Comparison of ENCODE assay signal across 11 mouse cellular contexts in genomic region chr2:164431676-164432465, GRCm38 (mm10). TPM values are rescaled to one million over a fixed set of nuclear protein-coding genes. Genes with fewer than 3 reads are reported as not detected.
DNase-seq lines count a peak whose midpoint lies in the region; ATAC-seq and TF ChIP-seq lines count a peak whose summit lies in the region.
"Had no signal": no experiment of that assay in that cellular context is flagged by ENCODE, and none has a peak within 500 bp of the region (broad histone marks: within the 10 kb centered on the region; RNA-seq: fewer than 3 reads in every experiment).

No protein-coding gene starts in this region.

- H3K4me1 ChIP-seq in liver, adult 2 months (ENCODE audit: control insufficient read depth, insufficient read depth, low read length): peaks cover 66% of the 10 kb centered on the region
- H3K4me1 ChIP-seq in heart, embryonic 15.5 days (replicated peaks): peaks cover 51% of the 10 kb centered on the region
- peaks cover 65% of the 10 kb centered on the region for H3K4me1 ChIP-seq in limb, embryonic 15.5 days
- H3K4me1 ChIP-seq in stomach, embryonic 15.5 days: peaks cover 46% of the 10 kb centered on the region
- H3K4me1 ChIP-seq in hindbrain, embryonic 16.5 days (ENCODE audit: control insufficient read depth, insufficient read depth, low read depth, low read length): no peaks in the 10 kb centered on the region

- WGBS in liver, adult 2 months: 27% methylated on average over 9 of the region's 9 CpGs
- 71% methylated on average over 9 of the region's 9 CpGs for WGBS in heart, embryonic 15.5 days
- WGBS in limb, embryonic 15.5 days: 50% methylated on average over 9 of the region's 9 CpGs
- WGBS in stomach, embryonic 15.5 days: 47% methylated on average over 9 of the region's 9 CpGs
- 65% methylated on average over 9 of the region's 9 CpGs for WGBS in hindbrain, embryonic 16.5 days

- DNase-seq in liver, adult 2 months (ENCODE audit: extremely low read depth, low read depth, low spot score): peak; percentile 90
- DNase-seq in liver: no peak
- no peak for DNase-seq in urinary bladder, postnatal 4 days (ENCODE audit: low spot score in 2 of 2)
- DNase-seq in left cerebral cortex, adult 11 months (ENCODE audit: low spot score): no peak
- DNase-seq: right cerebral cortex, postnatal 4 days had no signal

- no peak overlapping the region for H3K4me3 ChIP-seq in liver, adult 2 months (ENCODE audit: insufficient read depth, low read depth, low read length)
- H3K4me3 ChIP-seq in heart, embryonic 15.5 days: no peak overlapping the region
- H3K4me3 ChIP-seq in limb, embryonic 15.5 days: no peak overlapping the region
- no peak overlapping the region for H3K4me3 ChIP-seq in stomach, embryonic 15.5 days (replicated peaks)
- H3K4me3 ChIP-seq in hindbrain, embryonic 16.5 days (ENCODE audit: low read length): no peak overlapping the region

- H3K27me3 ChIP-seq in liver, adult 2 months (ENCODE audit: control insufficient read depth, insufficient read depth, low read length): no peaks in the 10 kb centered on the region
- no peaks in the 10 kb centered on the region for H3K27me3 ChIP-seq in heart, embryonic 15.5 days
- no peaks in the 10 kb centered on the region for H3K27me3 ChIP-seq in limb, embryonic 15.5 days
- H3K27me3 ChIP-seq in stomach, embryonic 15.5 days (replicated peaks): no peaks in the 10 kb centered on the region
- no peaks in the 10 kb centered on the region for H3K27me3 ChIP-seq in hindbrain, embryonic 16.5 days (replicated peaks; ENCODE audit: control insufficient read depth, insufficient read depth, low read length)

- no peaks in the 10 kb centered on the region for H3K9me3 ChIP-seq in heart, embryonic 15.5 days (replicated peaks)
- no peaks in the 10 kb centered on the region for H3K9me3 ChIP-seq in limb, embryonic 15.5 days
- H3K9me3 ChIP-seq in stomach, embryonic 15.5 days: no peaks in the 10 kb centered on the region
- no peaks in the 10 kb centered on the region for H3K9me3 ChIP-seq in hindbrain, embryonic 16.5 days (ENCODE audit: control insufficient read depth, low read length)

- TF ChIP-seq CTCF in liver, adult 2 months (IDR thresholded peaks at IDR 0.05; ENCODE audit: low read depth, low read length): no peak

- H3K27ac ChIP-seq in liver, adult 2 months (replicated peaks; ENCODE audit: insufficient read depth, low read depth, low read length): peak overlapping the region; percentile 76
- peak overlapping the region; percentile 62 for H3K27ac ChIP-seq in heart, embryonic 15.5 days
- H3K27ac ChIP-seq in limb, embryonic 15.5 days: peak overlapping the region; percentile 80
- H3K27ac ChIP-seq in stomach, embryonic 15.5 days: peak overlapping the region; percentile 89
- H3K27ac ChIP-seq in hindbrain, embryonic 16.5 days (ENCODE audit: low read depth, low read length): no peak overlapping the region

- no peak for TF ChIP-seq POLR2A in liver, adult 2 months (IDR thresholded peaks at IDR 0.05; ENCODE audit: extremely low read depth, insufficient read depth, low read length)

- peaks cover 49% of the 10 kb centered on the region for H3K36me3 ChIP-seq in liver, adult 2 months (ENCODE audit: control insufficient read depth, insufficient read depth, low read length)
- no peaks in the 10 kb centered on the region; the same call in 1 of the 2 replicates for H3K36me3 ChIP-seq in heart, embryonic 15.5 days
- peaks cover 29% of the 10 kb centered on the region for H3K36me3 ChIP-seq in limb, embryonic 15.5 days
- peaks cover 20% of the 10 kb centered on the region for H3K36me3 ChIP-seq in stomach, embryonic 15.5 days
- no peaks in the 10 kb centered on the region for H3K36me3 ChIP-seq in hindbrain, embryonic 16.5 days (ENCODE audit: control insufficient read depth, insufficient read depth, low read length)

- peaks cover 19% of the 10 kb centered on the region; the same call in 1 of the 2 replicates for H3K79me2 ChIP-seq in liver, adult 2 months (ENCODE audit: control insufficient read depth, insufficient read depth, low read length)

- no peak overlapping the region for H3K4me2 ChIP-seq in heart, embryonic 15.5 days
- H3K4me2 ChIP-seq in limb, embryonic 15.5 days: peak overlapping the region; percentile 17; the same call in 1 of the 2 replicates
- H3K4me2 ChIP-seq in stomach, embryonic 15.5 days: peak overlapping the region; percentile 37
- no peak overlapping the region for H3K4me2 ChIP-seq in hindbrain, embryonic 16.5 days (ENCODE audit: low read length)

- ATAC-seq in heart, embryonic 15.5 days (replicated peaks; ENCODE audit: insufficient number of reproducible peaks, insufficient read depth, low FRiP score, low read depth): no peak
- no peak for ATAC-seq in limb, embryonic 15.5 days (ENCODE audit: insufficient number of reproducible peaks, low FRiP score, low TSS enrichment, low read depth)
- no peak for ATAC-seq in stomach, embryonic 15.5 days (ENCODE audit: insufficient read depth, low FRiP score, low read depth)
- ATAC-seq in hindbrain, embryonic 16.5 days: no peak
- ATAC-seq: forebrain, embryonic 14.5 days had no signal

- peak overlapping the region; percentile 42 for H3K9ac ChIP-seq in liver, adult 2 months (ENCODE audit: low read depth, low read length)
- H3K9ac ChIP-seq in heart, embryonic 15.5 days: no peak overlapping the region
- H3K9ac ChIP-seq in limb, embryonic 15.5 days: no peak overlapping the region
- H3K9ac ChIP-seq in stomach, embryonic 15.5 days: no peak overlapping the region
- no peak overlapping the region for H3K9ac ChIP-seq in hindbrain, embryonic 16.5 days (ENCODE audit: low read depth, low read length)

RNA-seq across cellular contexts. Expression of gene Sdc4, which starts 11.8 kb away (rescaled TPM):
- total RNA-seq in liver, adult 2 months (2014; rRNA removed): 511 and 573 TPM in 2 replicates
- polyA plus RNA-seq in liver, adult 2 months (2012; rRNA removed): 178 and 182 TPM in 2 replicates
- 41.9 and 56.5 TPM in 2 replicates for polyA plus RNA-seq in heart, embryonic 15.5 days (2015; fragmentation: Nextera tagmentation; extraction: Ambion mirVana)
- 107 and 110 TPM in 2 replicates for polyA plus RNA-seq in limb, embryonic 15.5 days (2015; fragmentation: Nextera tagmentation; extraction: Ambion mirVana)
- polyA plus RNA-seq in stomach, embryonic 15.5 days (2015; fragmentation: Nextera tagmentation; extraction: Ambion mirVana): 132 and 135 TPM in 2 replicates
- polyA plus RNA-seq in hindbrain, embryonic 16.5 days (2015; fragmentation: Nextera tagmentation; extraction: Ambion mirVana): 13.0 and 15.3 TPM in 2 replicates
- total RNA-seq: MEL had no signal

RNA-seq across cellular contexts. Expression of gene Sys1, which starts 24.9 kb away (rescaled TPM):
- 33.7 and 40.9 TPM in 2 replicates for total RNA-seq in liver, adult 2 months (2014; rRNA removed)
- polyA plus RNA-seq in liver, adult 2 months (2012; rRNA removed): 145 and 157 TPM in 2 replicates
- polyA plus RNA-seq in heart, embryonic 15.5 days (2015; fragmentation: Nextera tagmentation; extraction: Ambion mirVana): 32.0 and 40.4 TPM in 2 replicates
- polyA plus RNA-seq in limb, embryonic 15.5 days (2015; fragmentation: Nextera tagmentation; extraction: Ambion mirVana): 54.5 and 61.2 TPM in 2 replicates
- polyA plus RNA-seq in stomach, embryonic 15.5 days (2015; fragmentation: Nextera tagmentation; extraction: Ambion mirVana): 60.6 and 61.8 TPM in 2 replicates
- polyA plus RNA-seq in hindbrain, embryonic 16.5 days (2015; fragmentation: Nextera tagmentation; extraction: Ambion mirVana): 89.7 and 95.6 TPM in 2 replicates

RNA-seq across cellular contexts. Expression of gene Matn4, which starts 26.9 kb away (rescaled TPM):
- total RNA-seq in liver, adult 2 months (2014; rRNA removed): 0.07 and 0.09 TPM in 2 replicates
- polyA plus RNA-seq in liver, adult 2 months (2012; rRNA removed): 0.04 and 0.05 TPM in 2 replicates
- polyA plus RNA-seq in heart, embryonic 15.5 days (2015; fragmentation: Nextera tagmentation; extraction: Ambion mirVana): 8.4 and 14.9 TPM in 2 replicates
- 108 and 113 TPM in 2 replicates for polyA plus RNA-seq in limb, embryonic 15.5 days (2015; fragmentation: Nextera tagmentation; extraction: Ambion mirVana)
- polyA plus RNA-seq in stomach, embryonic 15.5 days (2015; fragmentation: Nextera tagmentation; extraction: Ambion mirVana): 12.4 and 14.7 TPM in 2 replicates
- polyA plus RNA-seq in hindbrain, embryonic 16.5 days (2015; fragmentation: Nextera tagmentation; extraction: Ambion mirVana): 3.8 TPM in 2 replicates
- total RNA-seq: MEL had no signal

RNA-seq across cellular contexts. Expression of gene Gm20458, which starts 28.9 kb away (rescaled TPM):
- total RNA-seq in liver, adult 2 months (2014; rRNA removed): 0.46 TPM in 1 of 2 replicates, not detected in the other
- polyA plus RNA-seq in liver, adult 2 months (2012; rRNA removed): 11.7 and 14.2 TPM in 2 replicates
- 10.5 and 13.5 TPM in 2 replicates for polyA plus RNA-seq in heart, embryonic 15.5 days (2015; fragmentation: Nextera tagmentation; extraction: Ambion mirVana)
- polyA plus RNA-seq in limb, embryonic 15.5 days (2015; fragmentation: Nextera tagmentation; extraction: Ambion mirVana): 11.0 and 12.2 TPM in 2 replicates
- 17.9 and 18.1 TPM in 2 replicates for polyA plus RNA-seq in stomach, embryonic 15.5 days (2015; fragmentation: Nextera tagmentation; extraction: Ambion mirVana)
- 4.1 and 12.3 TPM in 2 replicates for polyA plus RNA-seq in hindbrain, embryonic 16.5 days (2015; fragmentation: Nextera tagmentation; extraction: Ambion mirVana)

RNA-seq across cellular contexts. Expression of gene Rbpjl, which starts 28.9 kb away (rescaled TPM):
- 0.18 and 0.20 TPM in 2 replicates for total RNA-seq in liver, adult 2 months (2014; rRNA removed)
- not detected in 2 replicates for polyA plus RNA-seq in liver, adult 2 months (2012; rRNA removed)
- 0.25 and 0.80 TPM in 2 replicates for polyA plus RNA-seq in heart, embryonic 15.5 days (2015; fragmentation: Nextera tagmentation; extraction: Ambion mirVana)
- polyA plus RNA-seq in limb, embryonic 15.5 days (2015; fragmentation: Nextera tagmentation; extraction: Ambion mirVana): 1.2 and 1.3 TPM in 2 replicates
- 49.2 and 72.3 TPM in 2 replicates for polyA plus RNA-seq in stomach, embryonic 15.5 days (2015; fragmentation: Nextera tagmentation; extraction: Ambion mirVana)
- 0.06 and 0.15 TPM in 2 replicates for polyA plus RNA-seq in hindbrain, embryonic 16.5 days (2015; fragmentation: Nextera tagmentation; extraction: Ambion mirVana)
- total RNA-seq: MEL had no signal
- polyA plus RNA-seq: forebrain, embryonic 14.5 days had no signal

Comparison
In these comparisons a context has a peak if more than half of its experiments do, and no peak if none do; other contexts are left out.
1. H3K4me2 ChIP-seq: peak in limb, embryonic 15.5 days (single experiment) and stomach, embryonic 15.5 days (single experiment); none in heart, embryonic 15.5 days (single experiment) and hindbrain, embryonic 16.5 days (single experiment).